Mouse (Mus musculus) left cerebral cortex, adult 8-10 months (tissue): ENCODE measurements around the gene Gm13119. TPM values are rescaled to one million over a fixed set of nuclear protein-coding genes. Genes with fewer than 3 reads are reported as not detected.
"Not testable (repeated sequence)": the region's sequence is repeated elsewhere in the genome, so short reads cannot be mapped to it uniquely, and the experiment has no call there.

ENCODE experiments used
- DNase-seq, 2 experiments: peaks; one replicate each; pipeline ENCODE4 v3.0.0; 2022; ENCODE audit warnings: low spot score in 2 of 2
- total RNA-seq, 4 experiments: library from RNA; stranded (reverse); gene quantifications; 2 replicates each; pipeline ENCODE4 v1.2.4; 2022

Gm13119 gene
- not detected for total RNA-seq

GRCm38 (mm10) chr4:144357642-144358041 is at the start of gene Gm13119:
Gene Gm13119, plus strand, starts transcription at chr4:144357942.
- DNase-seq: not testable (repeated sequence)

GRCm38 (mm10) chr4:144312666-144313460 is 44.9 kb upstream of the Gm13119 start:
- DNase-seq: not testable (repeated sequence)

DNA sequence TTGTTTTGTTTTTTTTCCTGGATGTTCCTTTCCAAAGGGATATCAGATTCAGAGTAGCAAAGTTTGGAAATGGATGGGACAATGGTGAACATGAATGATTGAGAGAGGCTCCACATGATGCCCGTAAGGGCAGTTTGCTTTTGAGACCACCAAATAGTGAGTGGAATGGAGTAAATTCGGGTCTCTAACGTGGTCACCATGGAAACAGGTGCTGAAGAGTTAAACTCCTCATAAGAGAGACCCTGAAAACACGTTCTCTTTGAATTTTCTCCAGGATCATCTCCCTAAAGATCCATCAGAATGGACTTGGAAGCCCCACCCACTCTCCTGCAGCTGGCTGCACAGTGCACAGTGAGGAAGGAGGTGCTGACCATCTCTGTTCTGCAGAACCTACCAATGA is 27.8 kb upstream of the Gm13119 start, which contains the start of gene Gm13128:
Gene Gm13128 (plus strand): TSS at position 301 of the 400 bp plus-strand sequence.
- DNase-seq: not testable (repeated sequence)

DNA sequence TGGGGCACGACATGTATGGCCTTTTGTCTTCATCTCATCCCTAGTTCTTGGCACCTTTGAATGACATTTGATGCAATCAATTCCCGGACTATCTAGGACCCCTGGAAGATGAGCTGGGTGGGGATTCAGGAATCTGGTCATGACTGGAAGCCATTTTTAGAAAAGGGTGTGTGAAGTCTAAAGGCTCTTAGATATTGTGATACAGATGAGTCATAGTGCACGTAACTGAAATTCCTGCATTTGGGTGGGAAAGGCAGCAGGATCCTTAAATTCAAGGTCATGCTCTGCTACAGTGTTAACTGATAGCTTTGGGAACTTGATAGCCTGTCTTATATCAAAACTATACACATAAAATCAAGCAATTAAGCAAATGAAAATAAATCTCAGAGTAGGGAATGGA is 21.9 kb upstream of the Gm13119 start:
- not testable (repeated sequence) for DNase-seq

- DNase-seq: no peak
Measured at GRCm38 (mm10) chr4:144377911-144378310, 20.2 kb downstream of the Gm13119 start, which contains the start of gene Pramef20. Gene Pramef20, minus strand, starts transcription at chr4:144377933.

DNA sequence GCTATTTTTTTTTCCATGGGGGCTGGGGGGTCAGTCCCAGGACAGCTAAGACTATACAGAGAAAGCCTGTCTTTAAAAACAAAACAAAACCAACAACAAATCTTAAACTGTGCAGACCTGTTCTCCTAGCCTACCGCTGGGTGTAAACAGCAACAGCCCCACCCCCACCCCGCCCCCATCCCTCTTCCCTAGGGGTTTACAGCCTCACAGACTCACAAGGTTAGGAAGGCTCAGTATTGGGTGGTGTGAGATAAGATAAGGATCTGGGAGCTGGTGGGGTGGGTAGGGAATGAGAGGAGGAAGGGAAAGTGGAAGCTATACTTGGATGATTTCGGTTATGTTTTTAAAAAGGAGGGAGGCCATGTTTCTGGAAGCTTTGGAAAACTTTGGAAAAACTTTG is 38.6 kb downstream of the Gm13119 start:
- no peak for DNase-seq

- DNase-seq: no peak
Measured at GRCm38 (mm10) chr4:144402712-144403111, 45.0 kb downstream of the Gm13119 start.

- no peak for DNase-seq
Measured at GRCm38 (mm10) chr4:144404456-144405086, 46.8 kb downstream of the Gm13119 start.

DNA sequence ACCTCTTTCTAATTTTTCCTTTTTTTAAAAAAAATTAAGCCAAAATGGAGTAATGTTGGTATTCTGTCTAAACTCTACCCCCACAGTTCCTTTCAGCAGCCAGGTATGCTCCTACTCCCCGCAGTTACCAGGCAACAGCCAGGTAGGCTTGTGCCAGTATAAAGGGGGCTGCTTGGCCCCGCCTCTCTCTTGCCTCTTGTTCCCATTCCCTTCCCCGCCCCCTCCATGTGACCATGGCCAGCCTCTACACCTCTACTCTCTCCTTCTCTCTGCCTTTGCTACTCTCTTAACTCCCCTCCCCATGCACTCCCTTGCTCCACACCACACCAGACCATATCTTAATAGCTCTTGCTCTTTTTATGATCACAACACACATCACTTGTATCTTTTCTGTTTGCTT is 48.5 kb downstream of the Gm13119 start:
- DNase-seq: no peak

GRCm38 (mm10) chr4:144408290-144408689 is 50.5 kb downstream of the Gm13119 start, which contains the start of gene Pramef12:
Gene Pramef12, minus strand, starts transcription at chr4:144408464.
- DNase-seq: no peak

Other genes with a start within 250 kb of the Gm13119 start
- gene Oog3, start 195.3 kb upstream of the Gm13119 start, total RNA-seq: not detected
- not detected for gene Oog2, start 167.2 kb upstream of the Gm13119 start, total RNA-seq
- not detected for gene C87977, start 144.6 kb upstream of the Gm13119 start, total RNA-seq
- not detected for gene Pramel5, start 77.5 kb upstream of the Gm13119 start, total RNA-seq
- gene Gm13128, start 27.7 kb upstream of the Gm13119 start, total RNA-seq: not detected
- not detected for gene Pramef20, start 20.0 kb downstream of the Gm13119 start, total RNA-seq
- not detected for gene Pramef12, start 50.5 kb downstream of the Gm13119 start, total RNA-seq
- gene 1700012P22Rik, start 80.8 kb downstream of the Gm13119 start, total RNA-seq: not detected
- gene Gm9944, start 95.4 kb downstream of the Gm13119 start, total RNA-seq: not detected
- gene Aadacl3, start 105.8 kb downstream of the Gm13119 start, total RNA-seq: not detected
- not detected for gene 9430007A20Rik, start 161.9 kb downstream of the Gm13119 start, total RNA-seq
- not detected for gene Gm13124, start 207.2 kb downstream of the Gm13119 start, total RNA-seq